Mouse (Mus musculus): ENCODE results near the gene U2af1l4.

The U2af1l4 gene

GRCm38 (mm10) chr7:30552102-30553020 is 10.7 kb upstream of the U2af1l4 start, which contains the start of the genes Hspb6 and Proser3:
TSS of gene Hspb6 (plus strand) at chr7:30552178.
TSS of gene Proser3 (minus strand) at chr7:30552299.
- in situ Hi-C loops (cut with MboI; ENCODE audit: unreplicated experiment in 2 of 2) = no loop called here

GRCm38 (mm10) chr7:30553021-30553589 is 10.0 kb upstream of the U2af1l4 start:
- in situ Hi-C loops (cut with MboI; ENCODE audit: unreplicated experiment in 2 of 2) = no loop called here

- in situ Hi-C loops (cut with MboI; ENCODE audit: unreplicated experiment in 2 of 2) = no loop called here
Observed at GRCm38 (mm10) chr7:30553810-30554584, 9.1 kb upstream of the U2af1l4 start.

- in situ Hi-C loops (cut with MboI; ENCODE audit: unreplicated experiment in 2 of 2) = loop anchor here in 1 of 2 experiments (5.0 kb wide), 1 partner anchor 65 kb away; the partner anchor contains the start of gene Prodh2
Observed at GRCm38 (mm10) chr7:30556894-30557536, 6.1 kb upstream of the U2af1l4 start.

GRCm38 (mm10) chr7:30557901-30558514 is 5.1 kb upstream of the U2af1l4 start:
- in situ Hi-C loops (cut with MboI; ENCODE audit: unreplicated experiment in 2 of 2) = loop anchor here in 1 of 2 experiments (5.0 kb wide), 1 partner anchor 66 kb away; the partner anchor contains the start of gene Prodh2

- in situ Hi-C loops (cut with MboI; ENCODE audit: unreplicated experiment in 2 of 2) = loop anchor here in 1 of 2 experiments (5.0 kb wide), 1 partner anchor 67 kb away; the partner anchor contains the start of gene Prodh2
Observed at GRCm38 (mm10) chr7:30558656-30559442, 4.3 kb upstream of the U2af1l4 start.

- in situ Hi-C loops (cut with MboI; ENCODE audit: unreplicated experiment in 2 of 2) = loop anchor here in 1 of 2 experiments (5.0 kb wide), 1 partner anchor 67 kb away; the partner anchor contains the start of gene Prodh2
Observed at GRCm38 (mm10) chr7:30559443-30559954, 3.6 kb upstream of the U2af1l4 start, which contains the start of gene Lin37. TSS of gene Lin37 (minus strand) at chr7:30559838.

- in situ Hi-C loops (cut with MboI; ENCODE audit: unreplicated experiment in 2 of 2) = no loop called here
Observed at GRCm38 (mm10) chr7:30560296-30560695, 2.8 kb upstream of the U2af1l4 start.

GRCm38 (mm10) chr7:30562526-30563116 is 480 bp upstream of the U2af1l4 start:
- in situ Hi-C loops (cut with MboI; ENCODE audit: unreplicated experiment in 2 of 2) = no loop called here

- in situ Hi-C loops (cut with MboI; ENCODE audit: unreplicated experiment in 2 of 2) = no loop called here
Observed at GRCm38 (mm10) chr7:30563906-30564280, 792 bp downstream of the U2af1l4 start.

- in situ Hi-C loops (cut with MboI; ENCODE audit: unreplicated experiment in 2 of 2) = no loop called here
Observed at GRCm38 (mm10) chr7:30564970-30565571, 2.0 kb downstream of the U2af1l4 start, which contains the start of gene Igflr1. TSS of gene Igflr1 (plus strand) at chr7:30565427.

- in situ Hi-C loops (cut with MboI; ENCODE audit: unreplicated experiment in 2 of 2) = no loop called here
Observed at GRCm38 (mm10) chr7:30566033-30566432, 2.9 kb downstream of the U2af1l4 start.

- in situ Hi-C loops (cut with MboI; ENCODE audit: unreplicated experiment in 2 of 2) = no loop called here
Observed at GRCm38 (mm10) chr7:30567555-30567954, 4.5 kb downstream of the U2af1l4 start.

- in situ Hi-C loops (cut with MboI; ENCODE audit: unreplicated experiment in 2 of 2) = no loop called here
Observed at GRCm38 (mm10) chr7:30572389-30572788, 9.3 kb downstream of the U2af1l4 start.

- in situ Hi-C loops (cut with MboI; ENCODE audit: unreplicated experiment in 2 of 2) = no loop called here
Observed at GRCm38 (mm10) chr7:30572969-30573368, 9.9 kb downstream of the U2af1l4 start.

GRCm38 (mm10) chr7:30579950-30580349 is 16.8 kb downstream of the U2af1l4 start:
- in situ Hi-C loops (cut with MboI; ENCODE audit: unreplicated experiment in 2 of 2) = no loop called here

- in situ Hi-C loops (cut with MboI; ENCODE audit: unreplicated experiment in 2 of 2) = no loop called here
Observed at GRCm38 (mm10) chr7:30581547-30581946, 18.4 kb downstream of the U2af1l4 start.

GRCm38 (mm10) chr7:30584339-30584738 is 21.2 kb downstream of the U2af1l4 start:
- in situ Hi-C loops (cut with MboI; ENCODE audit: unreplicated experiment in 2 of 2) = no loop called here
